Mouse (Mus musculus) small intestine, adult 2 months (tissue): ENCODE data around the gene Asic4. TPM values are rescaled to one million over a fixed set of nuclear protein-coding genes. Genes with fewer than 3 reads are reported as not detected.

Experiments
- H3K27ac ChIP-seq: fragments of 200-500 bp; 2 replicates; pipeline ENCODE4 v1.5.1; 2012; ENCODE audit warnings: low read depth, low read length, control low read depth, inconsistent platforms; ENCODE audit not compliant: insufficient read depth
- H3K27me3 ChIP-seq: fragments of 200-500 bp; 2 replicates; pipeline ENCODE4 v1.6.1; 2012; ENCODE audit warnings: mild to moderate bottlenecking, moderate library complexity, low read length, inconsistent platforms; ENCODE audit not compliant: control insufficient read depth, insufficient read depth
- H3K36me3 ChIP-seq: fragments of 200-500 bp; 2 replicates; pipeline ENCODE4 v1.6.1; 2012; ENCODE audit warnings: mild to moderate bottlenecking, low read length, control low read depth, inconsistent platforms; ENCODE audit not compliant: control insufficient read depth, insufficient read depth
- H3K4me1 ChIP-seq: fragments of 200-500 bp; 2 replicates; pipeline ENCODE4 v1.6.1; 2012; ENCODE audit warnings: low read length, inconsistent platforms, mixed read lengths; ENCODE audit not compliant: control insufficient read depth, insufficient read depth, insufficient read length
- H3K4me3 ChIP-seq: fragments of 200-500 bp; 2 replicates; pipeline ENCODE4 v1.5.1; 2012; ENCODE audit warnings: low read depth, mild to moderate bottlenecking, control low read depth, inconsistent platforms, low read length, moderate library complexity
- CTCF ChIP-seq: fragments of 200-500 bp; IDR thresholded peaks from 2 replicates; pipeline ENCODE4 v1.5.1; 2012; ENCODE audit warnings: low read depth, mild to moderate bottlenecking, control low read depth, inconsistent platforms, low read length, moderate library complexity, mixed read lengths; ENCODE audit not compliant: insufficient replicate concordance, insufficient read length; ENCODE audit errors: extremely low read depth
- POLR2A ChIP-seq: fragments of 200-500 bp; IDR thresholded peaks from 2 replicates; pipeline ENCODE4 v1.6.1; 2012; ENCODE audit warnings: low read depth, mild to moderate bottlenecking, control low read depth, inconsistent platforms, low read length, moderate library complexity
- WGBS: fragments of 180-500 bp; shearing (Covaris S2); methylation state at CpG from one replicate; pipeline ENCODE4 v1.1.7; 2018; 5-methylcytosine and 5-hydroxymethylcytosine counted together
- polyA plus RNA-seq: library from polyadenylated mRNA; depleted of rRNA; stranded (reverse); fragments of >200 nt; gene quantifications from 2 replicates; pipeline ENCODE4 v1.2.3, GENCODE M21; 2012

Gene Asic4
- polyA plus RNA-seq, 1 experiment, result 0.05 TPM

GRCm38 (mm10) chr1:75504256-75505045, 54.2 kb downstream of the Asic4 start:
- Histone ChIP-seq H3K4me3 (no peak overlapping the region), H3K27ac (no peak overlapping the region), H3K27me3 (peaks cover 13% of the 10 kb centered on the region), H3K36me3 (no peaks in the 10 kb centered on the region), H3K4me1 (no peaks in the 10 kb centered on the region)
- 73% methylated on average over 9 of the region's 9 CpGs for WGBS
- TF ChIP-seq POLR2A (no peak), CTCF (no peak)

GRCm38 (mm10) chr1:75505159-75505955, 55.1 kb downstream of the Asic4 start:
- 1% methylated on average over 84 of the region's 84 CpGs for WGBS
- TF ChIP-seq CTCF (no peak), POLR2A (no peak)
- Histone ChIP-seq H3K27me3 (peaks cover 13% of the 10 kb centered on the region), H3K36me3 (no peaks in the 10 kb centered on the region), H3K4me3 (peak overlapping the region; percentile 66), H3K4me1 (no peaks in the 10 kb centered on the region), H3K27ac (no peak overlapping the region)

GRCm38 (mm10) chr1:75505956-75506831, 56.0 kb downstream of the Asic4 start, which contains the start of gene Obsl1:
TSS of gene Obsl1 (minus strand) at chr1:75506452.
- WGBS, result 2% methylated on average over 65 of the region's 65 CpGs
- H3K27ac ChIP-seq, result no peak within 1 kb of the TSS
- H3K4me3 ChIP-seq, result peak within 1 kb of the TSS; percentile 66
- H3K27me3 ChIP-seq, result peaks cover 13% of the 10 kb centered on the region
- H3K4me1 ChIP-seq, result no peaks in the 10 kb centered on the region
- no peak for TF ChIP-seq CTCF
- no peaks in the 10 kb centered on the region for H3K36me3 ChIP-seq

- Histone ChIP-seq H3K4me1 (no peaks in the 10 kb centered on the region), H3K27ac (no peak within 1 kb of the TSS), H3K27me3 (peaks cover 13% of the 10 kb centered on the region), H3K4me3 (peak within 1 kb of the TSS; percentile 66), H3K36me3 (no peaks in the 10 kb centered on the region)
- no peak for TF ChIP-seq POLR2A
- TF ChIP-seq CTCF, result no peak
- WGBS, result 73% methylated on average over 10 of the region's 10 CpGs
Observed at GRCm38 (mm10) chr1:75507006-75507405, 56.8 kb downstream of the Asic4 start, which contains the start of gene Inha. TSS of gene Inha (plus strand) at chr1:75507077.

- Histone ChIP-seq H3K4me1 (no peaks in the 10 kb centered on the region), H3K27ac (no peak overlapping the region), H3K4me3 (no peak overlapping the region), H3K27me3 (peaks cover 13% of the 10 kb centered on the region), H3K36me3 (no peaks in the 10 kb centered on the region)
- WGBS, result 70% methylated on average over 20 of the region's 20 CpGs
- TF ChIP-seq POLR2A (no peak), CTCF (no peak)
Observed at GRCm38 (mm10) chr1:75509586-75509985, 59.4 kb downstream of the Asic4 start.

GRCm38 (mm10) chr1:75510154-75510553, 59.9 kb downstream of the Asic4 start:
- Histone ChIP-seq H3K27me3 (peaks cover 13% of the 10 kb centered on the region), H3K27ac (no peak overlapping the region), H3K4me1 (no peaks in the 10 kb centered on the region), H3K4me3 (no peak overlapping the region), H3K36me3 (no peaks in the 10 kb centered on the region)
- TF ChIP-seq CTCF (no peak), POLR2A (no peak)
- whole genome bisulfite sequencing, result 67% methylated on average over 5 of the region's 5 CpGs
